Mouse (Mus musculus) forebrain, embryonic 13.5 days (tissue): ENCODE results near the gene Xk. TPM values are rescaled to one million over a fixed set of nuclear protein-coding genes. Genes with fewer than 3 reads are reported as not detected.
A peak's percentile ranks its signal among the peaks of the same experiment; 100 is the strongest.
"Not testable (repeated sequence)": the region's sequence is repeated elsewhere in the genome, so short reads cannot be mapped to it uniquely, and the experiment has no call there.

Experiments used
- ATAC-seq: fragments of 200-750 bp; cut with Nextera tagmentation; 2 replicates; pipeline ENCODE4 v1.8.0; 2017
- H3K27ac ChIP-seq: fragments of 300-500 bp; sonication (generic); 2 replicates; pipeline ENCODE4 v1.5.1; 2015; ENCODE audit warnings: inconsistent platforms, mild to moderate bottlenecking, moderate library complexity
- H3K27me3 ChIP-seq: fragments of 300-500 bp; sonication (generic); 2 replicates; pipeline ENCODE4 v1.6.1; 2015; ENCODE audit warnings: mild to moderate bottlenecking, inconsistent platforms
- H3K36me3 ChIP-seq: fragments of 300-500 bp; sonication (generic); 2 replicates; pipeline ENCODE4 v1.6.1; 2015; ENCODE audit warnings: mild to moderate bottlenecking, inconsistent platforms; ENCODE audit not compliant: poor library complexity, severe bottlenecking
- H3K4me1 ChIP-seq: fragments of 300-500 bp; sonication (generic); 2 replicates; pipeline ENCODE4 v1.6.1; 2015; ENCODE audit warnings: inconsistent platforms
- H3K4me2 ChIP-seq: fragments of 300-500 bp; sonication (generic); 2 replicates; pipeline ENCODE4 v1.6.1; 2015; ENCODE audit warnings: inconsistent platforms, mild to moderate bottlenecking, moderate library complexity
- H3K4me3 ChIP-seq: fragments of 300-500 bp; sonication (generic); 2 replicates; pipeline ENCODE4 v1.5.1; 2015; ENCODE audit warnings: mild to moderate bottlenecking, inconsistent platforms
- H3K9ac ChIP-seq: fragments of 300-500 bp; sonication (generic); 2 replicates; pipeline ENCODE4 v1.6.1; 2015; ENCODE audit warnings: mild to moderate bottlenecking, inconsistent platforms
- H3K9me3 ChIP-seq: fragments of 300-500 bp; sonication (generic); replicated peaks from 2 replicates; pipeline ENCODE4 v1.6.1; 2016; ENCODE audit warnings: inconsistent platforms
- WGBS: fragments of 180-500 bp; shearing (Covaris S2); methylation state at CpG from one replicate; pipeline ENCODE4 v1.1.7; 2015; 5-methylcytosine and 5-hydroxymethylcytosine counted together
- polyA plus RNA-seq: library from polyadenylated mRNA; unstranded; fragments of >200 nt; fragmentation: Nextera tagmentation; extraction: Ambion mirVana; gene quantifications from 2 replicates; pipeline ENCODE4 v1.2.1, GENCODE M21; 2015

Xk gene
- polyA plus RNA-seq, 1 experiment from 2014 or later = 2.5 TPM

GRCm38 (mm10) chrX:9271112-9271511 lies 1.4 kb upstream of the Xk start:
- H3K9ac ChIP-seq = no peak overlapping the region
- no peak for ATAC-seq
- H3K27ac ChIP-seq = no peak overlapping the region
- H3K4me3 ChIP-seq = no peak overlapping the region
- 53% methylated on average over 3 of the region's 3 CpGs for WGBS
- no peak overlapping the region for H3K4me2 ChIP-seq
- H3K9me3 ChIP-seq = no peaks in the 10 kb centered on the region; the same call in 1 of the 2 replicates
- H3K4me1 ChIP-seq = no peaks in the 10 kb centered on the region
- H3K27me3 ChIP-seq = no peaks in the 10 kb centered on the region
- no peaks in the 10 kb centered on the region for H3K36me3 ChIP-seq

- peak overlapping the region; percentile 61 for H3K4me2 ChIP-seq
- H3K9me3 ChIP-seq = no peaks in the 10 kb centered on the region; the same call in 1 of the 2 replicates
- H3K36me3 ChIP-seq = no peaks in the 10 kb centered on the region
- no peaks in the 10 kb centered on the region for H3K27me3 ChIP-seq
- peak overlapping the region; percentile 54 for H3K4me3 ChIP-seq
- WGBS = 26% methylated on average over 8 of the region's 8 CpGs
- peak; percentile 42; the same call in 1 of the 2 replicates for ATAC-seq
- no peaks in the 10 kb centered on the region for H3K4me1 ChIP-seq
- H3K9ac ChIP-seq = no peak overlapping the region
- H3K27ac ChIP-seq = no peak overlapping the region
Measured at GRCm38 (mm10) chrX:9271947-9272459, 553 bp upstream of the Xk start.

DNA sequence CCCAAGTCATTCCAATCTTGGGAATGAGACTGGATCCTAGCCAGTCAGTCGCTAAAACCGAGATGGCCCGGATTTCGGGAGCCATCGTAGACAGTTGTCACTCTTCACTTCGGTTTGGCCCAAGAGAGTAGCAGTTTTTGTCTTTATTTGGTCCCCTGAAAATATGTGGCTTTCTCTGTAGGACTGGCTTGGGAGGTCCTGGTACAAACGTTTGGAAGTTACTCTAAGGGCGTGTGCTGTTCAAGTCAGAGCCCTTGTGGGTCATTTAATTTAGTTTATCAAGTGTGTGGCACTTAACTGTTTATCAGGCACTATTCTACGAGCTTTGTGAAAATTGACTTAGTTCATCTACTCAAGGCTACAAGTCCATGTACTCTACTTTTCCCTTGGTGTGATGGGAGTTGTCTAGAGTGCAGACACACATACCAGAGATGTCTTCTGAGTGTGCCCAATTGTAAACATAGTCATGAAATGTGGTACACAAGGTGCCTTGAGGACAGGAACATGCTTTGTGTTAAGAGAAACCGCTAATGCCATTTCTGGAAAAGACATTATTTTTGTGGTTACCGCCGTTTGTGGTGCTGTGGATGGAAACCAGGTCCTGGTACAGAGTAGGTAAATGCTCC lies 934 bp downstream of the Xk start:
- 54% methylated on average over 12 of the region's 12 CpGs for WGBS
- Histone ChIP-seq H3K4me3 (peak overlapping the region; percentile 54), H3K27ac (no peak overlapping the region), H3K4me2 (peak overlapping the region; percentile 61), H3K36me3 (no peaks in the 10 kb centered on the region), H3K4me1 (no peaks in the 10 kb centered on the region), H3K9ac (peak overlapping the region; percentile 68), H3K27me3 (no peaks in the 10 kb centered on the region), H3K9me3 (no peaks in the 10 kb centered on the region; the same call in 1 of the 2 replicates)
- ATAC-seq = no peak

- 75% methylated on average over 8 of the region's 8 CpGs for WGBS
- H3K4me3 ChIP-seq = no peak overlapping the region
- H3K27ac ChIP-seq = no peak overlapping the region
- no peak overlapping the region for H3K4me2 ChIP-seq
- no peaks in the 10 kb centered on the region for H3K27me3 ChIP-seq
- no peak for ATAC-seq
- no peaks in the 10 kb centered on the region for H3K36me3 ChIP-seq
- no peak overlapping the region for H3K9ac ChIP-seq
- no peaks in the 10 kb centered on the region; the same call in 1 of the 2 replicates for H3K9me3 ChIP-seq
- H3K4me1 ChIP-seq = no peaks in the 10 kb centered on the region
Measured at GRCm38 (mm10) chrX:9274321-9274720, 1.8 kb downstream of the Xk start.

GRCm38 (mm10) chrX:9283464-9283863 lies 10.9 kb downstream of the Xk start, which contains the start of gene H2al1m:
Gene H2al1m (plus strand): TSS chrX:9283764.
- ATAC-seq = not testable (repeated sequence)

GRCm38 (mm10) chrX:9293140-9293829 lies 20.7 kb downstream of the Xk start:
- not testable (repeated sequence) for H3K36me3 ChIP-seq, H3K4me1 ChIP-seq, H3K27ac ChIP-seq

More at GRCm38 (mm10) chrX:9283464-9283863, 10.9 kb downstream of the Xk start, which contains the start of gene H2al1m:
- not testable (repeated sequence) for H3K9me3 ChIP-seq, H3K9ac ChIP-seq, H3K36me3 ChIP-seq, H3K27me3 ChIP-seq, H3K4me3 ChIP-seq, H3K27ac ChIP-seq, H3K4me1 ChIP-seq, H3K4me2 ChIP-seq
- WGBS = no CpG with 5 or more reads among the region's 1 CpGs

DNA sequence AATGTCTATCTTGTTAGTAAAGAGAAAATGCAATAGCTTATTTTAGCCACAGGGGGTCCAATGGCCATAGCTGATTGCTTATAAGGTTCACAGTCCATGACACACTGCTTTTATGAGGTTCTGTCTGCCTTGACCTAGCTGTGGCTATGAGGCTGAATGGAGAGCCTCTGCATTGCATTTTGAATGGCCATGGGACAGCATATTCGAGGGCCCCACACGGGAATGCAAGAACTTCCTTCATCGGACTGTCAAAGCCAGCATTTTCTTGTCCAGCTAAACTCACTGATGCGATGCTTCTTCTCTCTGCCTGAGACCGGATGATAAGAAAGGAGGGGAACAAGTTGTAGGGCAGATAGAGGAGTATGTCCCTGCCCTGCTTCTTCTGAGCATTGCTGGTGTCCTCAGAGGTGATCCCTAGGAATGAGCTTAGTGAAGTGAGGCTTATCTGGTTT lies 25.9 kb downstream of the Xk start:
- no peaks in the 10 kb centered on the region for H3K36me3 ChIP-seq
- H3K27ac ChIP-seq = no peak overlapping the region
- H3K4me2 ChIP-seq = no peak overlapping the region
- H3K9ac ChIP-seq = no peak overlapping the region
- no peak for ATAC-seq
- H3K4me1 ChIP-seq = no peaks in the 10 kb centered on the region
- WGBS = 76% methylated on average over 5 of the region's 5 CpGs
- H3K27me3 ChIP-seq = no peaks in the 10 kb centered on the region
- no peak overlapping the region for H3K4me3 ChIP-seq
- H3K9me3 ChIP-seq = no peaks in the 10 kb centered on the region

More at GRCm38 (mm10) chrX:9293140-9293829, 20.7 kb downstream of the Xk start:
- not testable (repeated sequence) for ATAC-seq, H3K9me3 ChIP-seq, H3K4me2 ChIP-seq, H3K4me3 ChIP-seq, H3K9ac ChIP-seq, H3K27me3 ChIP-seq
- WGBS = 85% methylated on average over 4 of the region's 4 CpGs

DNA sequence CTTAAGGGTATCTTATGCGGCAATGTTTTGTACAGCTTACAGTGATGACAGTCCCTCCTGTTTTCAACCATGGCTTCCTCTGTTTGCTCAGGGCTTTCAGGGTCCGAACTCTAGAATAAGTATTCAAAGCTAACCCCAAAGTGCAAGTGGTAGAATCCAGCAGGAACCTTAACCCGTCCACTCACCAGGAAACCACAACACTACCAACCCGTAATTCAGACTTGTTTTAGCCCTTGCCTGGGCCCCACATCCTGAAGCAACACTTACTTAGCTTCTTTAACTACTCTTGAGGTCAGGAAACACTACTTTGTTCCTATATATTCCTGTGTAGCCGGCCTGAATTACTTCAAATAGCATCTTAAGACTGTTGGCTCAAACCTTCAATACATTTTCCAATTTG lies 30.2 kb downstream of the Xk start:
- WGBS = 83% methylated on average over 5 of the region's 5 CpGs

GRCm38 (mm10) chrX:9303455-9303854 lies 30.9 kb downstream of the Xk start:
- H3K27me3 ChIP-seq = no peaks in the 10 kb centered on the region
- no peak for ATAC-seq
- H3K4me3 ChIP-seq = no peak overlapping the region
- H3K27ac ChIP-seq = no peak overlapping the region
- H3K36me3 ChIP-seq = no peaks in the 10 kb centered on the region
- H3K9ac ChIP-seq = no peak overlapping the region
- WGBS = 81% methylated on average over 1 of the region's 1 CpGs
- H3K9me3 ChIP-seq = no peaks in the 10 kb centered on the region
- H3K4me2 ChIP-seq = no peak overlapping the region
- H3K4me1 ChIP-seq = no peaks in the 10 kb centered on the region

More for the DNA sequence above, 30.2 kb downstream of the Xk start:
- ATAC-seq = no peak
- Histone ChIP-seq H3K27ac (no peak overlapping the region), H3K9ac (no peak overlapping the region), H3K9me3 (no peaks in the 10 kb centered on the region), H3K36me3 (no peaks in the 10 kb centered on the region), H3K27me3 (no peaks in the 10 kb centered on the region), H3K4me2 (no peak overlapping the region), H3K4me1 (no peaks in the 10 kb centered on the region), H3K4me3 (no peak overlapping the region)

- H3K27ac ChIP-seq, ATAC-seq, H3K27me3 ChIP-seq, H3K4me1 ChIP-seq, H3K4me3 ChIP-seq, H3K9ac ChIP-seq, H3K4me2 ChIP-seq, H3K9me3 ChIP-seq, H3K36me3 ChIP-seq: not testable (repeated sequence)
Measured at GRCm38 (mm10) chrX:9316457-9316856, 43.9 kb downstream of the Xk start.

GRCm38 (mm10) chrX:9327954-9328353 lies 55.4 kb downstream of the Xk start:
- H3K4me2 ChIP-seq, ATAC-seq, H3K36me3 ChIP-seq, H3K4me3 ChIP-seq, H3K4me1 ChIP-seq, H3K27ac ChIP-seq, H3K9ac ChIP-seq, H3K27me3 ChIP-seq, H3K9me3 ChIP-seq: not testable (repeated sequence)
- WGBS = 94% methylated on average over 23 of the region's 26 CpGs

- H3K27me3 ChIP-seq, H3K36me3 ChIP-seq, H3K4me3 ChIP-seq, H3K4me2 ChIP-seq, H3K27ac ChIP-seq, H3K9me3 ChIP-seq, H3K4me1 ChIP-seq, ATAC-seq, H3K9ac ChIP-seq: not testable (repeated sequence)
- 88% methylated on average over 12 of the region's 12 CpGs for WGBS
Measured at GRCm38 (mm10) chrX:9332366-9332962, 59.9 kb downstream of the Xk start.
